ENCODE assay signal across 20 mouse cellular contexts in genomic region chr4:82315710-82316109, GRCm38 (mm10).
A peak's percentile ranks its signal among the peaks of the same experiment; 100 is the strongest.
DNase-seq lines count a peak whose midpoint lies in the region; ATAC-seq and TF ChIP-seq lines count a peak whose summit lies in the region.
"Had no signal": no experiment of that assay in that cellular context is flagged by ENCODE, and none has a peak within 500 bp of the region (broad histone marks: within the 10 kb centered on the region; RNA-seq: fewer than 3 reads in every experiment).

No protein-coding gene starts in this region.

- no peaks in the 10 kb centered on the region for H3K79me2 ChIP-seq in liver, adult 2 months (ENCODE audit: control insufficient read depth, insufficient read depth, low read length)

- TF ChIP-seq POLR2A in liver, adult 2 months (IDR thresholded peaks at IDR 0.05; ENCODE audit: extremely low read depth, insufficient read depth, low read length) = no peak

- no peak overlapping the region for H3K4me2 ChIP-seq in kidney, embryonic 14.5 days (replicated peaks; ENCODE audit: low read depth, low read length)
- H3K4me2 ChIP-seq: hindbrain, embryonic 14.5 days; neural tube, embryonic 15.5 days had no signal

- H3K9ac ChIP-seq in liver, adult 2 months (ENCODE audit: low read depth, low read length) = no peak overlapping the region
- no peak overlapping the region for H3K9ac ChIP-seq in kidney, embryonic 14.5 days (ENCODE audit: low read depth, low read length)
- H3K9ac ChIP-seq: hindbrain, embryonic 14.5 days; neural tube, embryonic 15.5 days had no signal

- H3K27me3 ChIP-seq in liver, adult 2 months (ENCODE audit: control insufficient read depth, insufficient read depth, low read length) = no peaks in the 10 kb centered on the region
- H3K27me3 ChIP-seq in kidney, embryonic 14.5 days (ENCODE audit: control insufficient read depth, insufficient read depth, low read length) = no peaks in the 10 kb centered on the region
- H3K27me3 ChIP-seq: neural tube, embryonic 15.5 days; Patski had no signal

- H3K9me3 ChIP-seq in kidney, embryonic 14.5 days (ENCODE audit: control insufficient read depth, low read length) = no peaks in the 10 kb centered on the region
- H3K9me3 ChIP-seq: embryonic facial prominence, embryonic 10.5 days; neural tube, embryonic 15.5 days had no signal

- H3K36me3 ChIP-seq in liver, adult 2 months (ENCODE audit: control insufficient read depth, insufficient read depth, low read length) = peaks cover 28% of the 10 kb centered on the region
- H3K36me3 ChIP-seq in kidney, embryonic 14.5 days (ENCODE audit: control insufficient read depth, insufficient read depth, low read length) = peaks cover 10% of the 10 kb centered on the region; the same call in 1 of the 2 replicates
- H3K36me3 ChIP-seq: neural tube, embryonic 15.5 days had no signal

- 57% methylated on average over 2 of the region's 2 CpGs for WGBS in liver, adult 2 months
- WGBS in kidney, embryonic 14.5 days = 78% methylated on average over 2 of the region's 2 CpGs

- no peak overlapping the region for H3K4me3 ChIP-seq in gastrocnemius, adult 2 months
- no peak overlapping the region for H3K4me3 ChIP-seq in liver, adult 2 months (ENCODE audit: insufficient read depth, low read depth, low read length)
- H3K4me3 ChIP-seq in kidney, embryonic 14.5 days (ENCODE audit: low read length) = no peak overlapping the region
- H3K4me3 ChIP-seq: embryonic facial prominence, embryonic 10.5 days; left cerebral cortex, adult 2 months; neural tube, embryonic 15.5 days had no signal

- intact Hi-C loops in gastrocnemius, adult 2 months (cut with DNase I) = no loop called here

- H3K27ac ChIP-seq in gastrocnemius, adult 2 months = peak overlapping the region; percentile 32
- no peak overlapping the region for H3K27ac ChIP-seq in liver, adult 2 months (replicated peaks; ENCODE audit: insufficient read depth, low read depth, low read length)
- H3K27ac ChIP-seq in kidney, embryonic 14.5 days (ENCODE audit: low read depth, low read length) = no peak overlapping the region
- H3K27ac ChIP-seq: embryonic facial prominence, embryonic 10.5 days; hindbrain, embryonic 14.5 days; left cerebral cortex, adult 2 months; neural tube, embryonic 15.5 days had no signal

- DNase-seq in gastrocnemius, adult 2 months = no peak
- DNase-seq in gastrocnemius, adult 18-20 months (ENCODE audit: low spot score) = no peak
- DNase-seq in liver, adult 2 months (ENCODE audit: extremely low read depth, low read depth, low spot score) = peak; percentile 22
- no peak for DNase-seq in liver
- peak; percentile 48 for DNase-seq in heart, postnatal 4 days
- no peak for DNase-seq in adrenal gland, adult 18-20 months (ENCODE audit: low spot score in 2 of 2)
- no peak for DNase-seq in embryo, embryonic 11 days
- DNase-seq: cerebellum, adult 11-12 months; gastrocnemius, postnatal 10 days; kidney, adult 18-20 months; kidney, postnatal 10 days; layer of hippocampus, adult 9-11 months; thymus, postnatal 25 days had no signal

- H3K4me1 ChIP-seq in liver, adult 2 months (ENCODE audit: control insufficient read depth, insufficient read depth, low read length) = no peaks in the 10 kb centered on the region
- no peaks in the 10 kb centered on the region; the same call in 1 of the 2 replicates for H3K4me1 ChIP-seq in kidney, embryonic 14.5 days (ENCODE audit: control insufficient read depth, insufficient read depth, low read length)

- no peak for ATAC-seq in kidney, embryonic 14.5 days (ENCODE audit: low FRiP score, low TSS enrichment)
- ATAC-seq: midbrain, embryonic 16.5 days; Patski had no signal

- no peak for TF ChIP-seq CTCF in gastrocnemius, adult 2 months (IDR thresholded peaks at IDR 0.05)
- TF ChIP-seq CTCF in liver, adult 2 months (IDR thresholded peaks at IDR 0.05; ENCODE audit: low read depth, low read length) = no peak

Comparison
In these comparisons a context has a peak if more than half of its experiments do, and no peak if none do; other contexts are left out.
1. DNase-seq: peak in liver, adult 2 months (single experiment) and heart, postnatal 4 days (single experiment); none in gastrocnemius, adult 2 months (single experiment), gastrocnemius, adult 18-20 months (single experiment), liver (single experiment), adrenal gland, adult 18-20 months (0 of 2) and embryo, embryonic 11 days (single experiment).